Comparison of ENCODE assay signal across 25 mouse cellular contexts in genomic region chr7:110790878-110791277, GRCm38 (mm10). TPM values are rescaled to one million over a fixed set of nuclear protein-coding genes. Genes with fewer than 3 reads are reported as not detected.
DNase-seq lines count a peak whose midpoint lies in the region; TF ChIP-seq lines count a peak whose summit lies in the region.
"Had no signal": no experiment of that assay in that cellular context is flagged by ENCODE, and none has a peak within 500 bp of the region (broad histone marks: within the 10 kb centered on the region; RNA-seq: fewer than 3 reads in every experiment).

No protein-coding gene starts in this region.

- H3K27me3 ChIP-seq in kidney, adult 2 months (replicated peaks; ENCODE audit: control insufficient read depth, insufficient read depth, low read length), result no peaks in the 10 kb centered on the region
- H3K27me3 ChIP-seq: embryonic facial prominence, embryonic 15.5 days; heart, embryonic 12.5 days; limb, embryonic 15.5 days; midbrain, embryonic 12.5 days had no signal

- TF ChIP-seq CTCF in kidney, adult 2 months (conservative IDR thresholded peaks at IDR 0.05; ENCODE audit: insufficient read depth, insufficient read length, low read depth, low read length), result no peak

- no peaks in the 10 kb centered on the region for H3K36me3 ChIP-seq in kidney, adult 2 months (ENCODE audit: control insufficient read depth, insufficient read depth, low read length)
- H3K36me3 ChIP-seq: embryonic facial prominence, embryonic 15.5 days; heart, embryonic 12.5 days; hindbrain, embryonic 10.5 days; midbrain, embryonic 12.5 days had no signal

- no peak overlapping the region for H3K4me3 ChIP-seq in kidney, adult 2 months (ENCODE audit: insufficient read depth, low read depth, low read length)
- H3K4me3 ChIP-seq: embryonic facial prominence, embryonic 15.5 days; heart, embryonic 12.5 days; hindbrain, embryonic 10.5 days; limb, embryonic 15.5 days; midbrain, embryonic 12.5 days had no signal

- 66% methylated on average over 8 of the region's 8 CpGs for WGBS in kidney, adult 2 months

- no peak for TF ChIP-seq POLR2A in kidney, adult 2 months (IDR thresholded peaks at IDR 0.05; ENCODE audit: low read depth, low read length)

- DNase-seq in kidney, adult 2 months, result peak; percentile 55
- no peak for DNase-seq in kidney, adult 9 months
- peak; percentile 38 for DNase-seq in testis, postnatal 14 days (ENCODE audit: low spot score)
- DNase-seq in testis, postnatal 10 days (ENCODE audit: low spot score), result no peak
- peak; percentile 38 for DNase-seq in ovary, postnatal 14 days (ENCODE audit: low spot score)
- DNase-seq in adrenal gland, adult 2 months, result no peak
- DNase-seq in urinary bladder, adult 18-20 months (ENCODE audit: low spot score in 2 of 2), result no peak
- DNase-seq: adrenal gland, postnatal 25 days; cerebellum, adult 8-10 months; gastrocnemius, postnatal 10 days; heart, adult 11 months; heart, postnatal 10 days; left cerebral cortex, postnatal 4 days; lung, postnatal 14 days; right cerebral cortex, adult 18-20 months; right cerebral cortex, postnatal 4 days; thymus, adult 18-20 months; thymus, postnatal 4 days had no signal

- no peak overlapping the region for H3K27ac ChIP-seq in kidney, adult 2 months (ENCODE audit: insufficient read depth, low read depth, low read length)
- H3K27ac ChIP-seq: embryonic facial prominence, embryonic 15.5 days; hindbrain, embryonic 10.5 days; hindbrain, postnatal 0 days; limb, embryonic 15.5 days; liver, embryonic 14.5 days; midbrain, embryonic 12.5 days had no signal

- peaks cover 13% of the 10 kb centered on the region for H3K4me1 ChIP-seq in kidney, adult 2 months (ENCODE audit: control insufficient read depth, insufficient read depth, low read length)
- H3K4me1 ChIP-seq: midbrain, embryonic 12.5 days had no signal

RNA-seq across cellular contexts. Expression of gene Ampd3, which starts 22.9 kb away (rescaled TPM):
- polyA plus RNA-seq in kidney, adult 2 months (2012; rRNA removed), result 23.4 and 26.4 TPM in 2 replicates
- 10 to 100 TPM; 15.4 to 26.2 TPM for total RNA-seq in adrenal gland, adult 2 months (2021)
- polyA plus RNA-seq in adrenal gland, adult 2 months (2012; rRNA removed), result 15.6 and 16.1 TPM in 2 replicates

RNA-seq across cellular contexts. Expression of gene Rnf141, which starts 53.4 kb away (rescaled TPM):
- 11.4 and 19.3 TPM in 2 replicates for polyA plus RNA-seq in kidney, adult 2 months (2012; rRNA removed)
- total RNA-seq in adrenal gland, adult 2 months (2021), result 10 to 100 TPM; 56.0 to 56.3 TPM
- polyA plus RNA-seq in adrenal gland, adult 2 months (2012; rRNA removed), result 9.9 and 10.8 TPM in 2 replicates

Comparison
In these comparisons a context has a peak if more than half of its experiments do, and no peak if none do; other contexts are left out.
1. DNase-seq: peak in kidney, adult 2 months (single experiment), testis, postnatal 14 days (single experiment) and ovary, postnatal 14 days (single experiment); none in kidney, adult 9 months (single experiment), testis, postnatal 10 days (single experiment), adrenal gland, adult 2 months (single experiment) and urinary bladder, adult 18-20 months (0 of 2).